Mouse (Mus musculus) embryo, embryonic 11.5 days (tissue): Measurements from ENCODE around the gene Mvp.
A peak's percentile ranks its signal among the peaks of the same experiment; 100 is the strongest.

Experiments used
- DNase-seq: peaks from one replicate; pipeline ENCODE4 v3.0.0-alpha.2; 2012; ENCODE audit warnings: low read depth, low spot score

Mvp gene

DNA sequence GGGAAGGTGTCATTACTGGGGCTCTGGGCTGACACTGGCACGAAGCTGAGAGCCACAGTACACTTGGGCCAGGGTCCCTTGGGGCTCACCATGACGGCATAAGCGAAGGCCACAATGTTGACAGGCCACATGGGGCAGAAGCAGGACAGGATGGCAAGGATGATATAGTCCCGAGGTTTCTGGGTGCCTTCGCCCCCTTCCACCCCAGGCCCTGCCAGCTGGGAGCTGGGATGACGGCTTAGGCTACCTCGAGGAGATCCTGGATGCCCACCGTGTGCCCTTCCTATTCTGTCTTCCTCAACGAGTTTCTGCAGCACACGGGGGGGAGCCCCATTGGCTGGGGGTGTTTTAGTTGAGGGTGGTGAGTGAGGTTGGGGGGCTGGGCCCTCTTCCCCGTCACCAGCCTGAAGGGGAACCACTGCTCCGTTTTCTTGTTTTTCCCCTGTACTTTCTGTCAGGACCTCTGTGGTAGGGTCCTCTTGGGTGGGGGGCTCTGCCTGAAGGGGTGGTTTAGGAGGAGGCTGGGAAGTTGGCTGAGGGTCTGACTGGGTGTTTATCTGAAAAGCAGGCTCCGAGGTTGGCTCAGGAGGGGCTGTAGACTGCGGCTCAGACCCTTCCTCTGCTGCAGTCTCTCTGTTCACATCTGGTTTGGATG lies 5.0 kb upstream of the Mvp start:
- DNase-seq: no peak

DNA sequence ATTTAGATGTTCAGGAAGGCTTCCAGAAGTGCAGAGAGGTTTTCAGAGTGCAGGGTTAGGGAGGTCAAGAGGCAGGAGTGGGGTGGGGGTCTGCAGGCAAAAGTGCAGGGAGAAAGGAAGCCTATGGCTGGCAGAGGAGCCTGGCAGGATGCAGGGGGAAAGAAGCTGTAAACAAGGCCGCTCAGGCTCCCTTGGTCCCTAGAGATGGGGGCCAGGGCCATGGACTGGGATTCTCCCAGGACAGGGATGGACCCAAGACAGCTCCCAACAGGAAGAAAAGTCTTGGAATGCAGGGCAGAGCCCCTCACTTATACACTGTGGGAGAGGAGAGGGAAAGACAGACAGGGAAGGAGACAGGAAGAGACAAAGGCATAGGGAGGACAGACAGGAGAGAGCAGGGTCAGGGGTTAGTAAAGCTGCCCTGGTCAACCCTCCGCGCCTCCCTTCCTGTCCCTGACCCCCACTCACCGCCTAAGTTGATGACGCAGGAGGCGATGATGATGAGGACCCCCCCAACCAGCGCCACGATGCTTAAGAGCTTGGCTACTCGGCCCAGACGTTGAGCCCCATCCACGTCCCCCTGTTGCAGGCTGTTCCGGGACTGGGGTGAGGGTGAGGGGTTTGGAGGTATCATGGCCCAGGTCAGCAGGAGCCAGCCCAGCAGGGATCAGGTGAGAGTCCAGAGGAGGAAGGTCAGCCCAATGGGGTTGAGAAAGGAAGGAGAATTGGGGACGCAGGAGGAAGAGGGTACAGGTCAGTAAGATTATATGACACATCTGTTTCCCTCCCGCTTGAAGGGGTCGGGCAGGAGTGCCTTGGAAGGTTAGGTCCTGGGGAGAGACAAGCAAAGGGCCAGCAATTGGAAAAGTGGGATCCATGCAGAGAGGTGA lies 4.2 kb upstream of the Mvp start:
- DNase-seq: no peak

DNA sequence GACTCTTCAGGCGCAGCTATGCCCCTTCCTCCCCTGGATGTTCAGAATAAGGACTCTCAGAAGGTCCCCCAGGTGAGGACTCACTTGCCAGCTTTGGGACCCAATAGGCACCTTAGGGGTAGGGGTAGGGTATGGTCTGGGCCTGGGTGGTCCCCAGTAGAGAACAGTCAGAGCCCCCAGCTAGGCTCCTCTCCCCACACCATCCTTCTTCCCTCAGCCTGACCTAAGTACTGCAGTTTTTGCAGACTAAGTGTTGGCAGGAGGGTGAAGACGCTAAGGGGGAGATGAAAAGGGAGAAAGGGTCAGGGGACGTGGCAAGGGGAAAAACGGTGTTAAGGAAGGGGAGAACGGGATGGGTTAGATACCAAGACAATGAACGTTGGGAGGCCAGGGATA lies 3.5 kb upstream of the Mvp start:
- no peak for DNase-seq

DNA sequence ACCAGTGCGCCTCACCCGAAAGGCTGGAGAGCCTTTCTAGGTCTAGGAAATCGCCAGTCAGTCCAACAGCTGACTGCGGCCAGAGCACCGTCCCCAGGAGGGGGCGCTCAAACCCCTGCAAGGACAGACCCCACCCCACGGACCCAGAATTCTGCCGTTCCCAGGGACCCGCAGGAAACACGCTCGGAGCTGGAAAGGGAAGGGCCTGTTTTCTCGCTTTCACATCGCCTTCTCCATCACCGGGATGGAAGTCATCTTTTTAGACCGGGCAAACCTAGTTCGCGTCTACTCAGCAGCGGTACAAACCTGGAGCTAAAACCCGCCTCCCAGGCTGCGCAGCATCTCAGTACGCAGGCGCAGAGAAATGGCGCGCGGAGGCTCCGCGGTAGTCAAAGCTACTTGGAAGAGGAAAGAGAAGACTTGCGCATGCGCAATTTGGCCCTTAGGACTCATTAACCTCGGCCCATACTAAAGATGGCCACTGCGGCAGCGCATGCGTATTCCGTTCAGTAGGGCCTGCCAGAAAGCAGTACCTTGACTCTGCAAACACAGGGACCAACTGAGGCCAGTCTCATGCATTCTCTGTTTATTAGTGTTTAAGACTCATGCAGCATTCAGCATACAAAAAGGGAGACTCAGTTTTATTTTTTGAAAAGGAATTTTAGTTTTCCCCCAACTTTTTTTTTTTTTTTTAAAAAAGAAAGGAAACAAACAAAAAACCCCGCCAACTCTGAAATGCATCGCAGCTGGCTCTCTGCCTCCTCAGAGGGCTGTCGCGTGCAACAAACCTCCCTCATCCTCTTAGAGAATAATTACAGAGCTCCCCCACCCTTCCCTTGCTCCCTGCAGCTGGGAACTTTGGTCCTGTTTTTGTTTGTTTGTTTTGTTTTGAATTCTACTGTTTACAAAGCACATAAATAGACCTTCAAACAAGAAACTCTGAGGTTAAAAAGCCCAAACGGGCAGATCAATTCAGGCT lies 2.8 kb upstream of the Mvp start, which contains the start of gene Pagr1a:
TSS of gene Pagr1a (minus strand) at position 382 of the 979 bp plus-strand sequence.
- peak; percentile 100 for DNase-seq

DNA sequence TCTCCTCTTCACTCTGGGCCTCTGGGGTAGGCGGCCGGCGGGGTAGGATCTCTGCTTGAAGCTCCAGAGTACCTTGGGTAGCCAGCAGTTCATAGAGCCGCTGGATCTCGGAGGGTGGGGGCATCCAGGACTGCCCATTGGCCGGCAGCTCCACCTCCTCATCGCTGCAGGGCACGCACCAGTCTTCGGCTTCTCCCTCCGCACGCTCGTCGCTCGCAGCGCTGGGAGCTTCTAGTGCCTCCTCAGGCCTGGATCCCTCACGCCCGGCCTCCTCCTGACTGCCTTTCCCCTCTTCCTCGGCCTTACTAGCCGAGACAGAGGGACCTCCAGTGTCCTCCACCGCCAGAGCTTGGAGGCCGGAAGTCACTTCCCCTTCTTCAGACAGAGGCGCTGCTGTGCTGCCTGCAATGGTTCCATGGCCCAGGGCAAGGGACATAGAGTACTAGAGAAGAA lies 2.1 kb upstream of the Mvp start:
- DNase-seq: no peak

DNA sequence TGATC lies 1.9 kb upstream of the Mvp start, which contains the start of gene Pagr1b:
TSS of gene Pagr1b (minus strand) at position 4 of the 5 bp plus-strand sequence.
- DNase-seq: no peak

DNA sequence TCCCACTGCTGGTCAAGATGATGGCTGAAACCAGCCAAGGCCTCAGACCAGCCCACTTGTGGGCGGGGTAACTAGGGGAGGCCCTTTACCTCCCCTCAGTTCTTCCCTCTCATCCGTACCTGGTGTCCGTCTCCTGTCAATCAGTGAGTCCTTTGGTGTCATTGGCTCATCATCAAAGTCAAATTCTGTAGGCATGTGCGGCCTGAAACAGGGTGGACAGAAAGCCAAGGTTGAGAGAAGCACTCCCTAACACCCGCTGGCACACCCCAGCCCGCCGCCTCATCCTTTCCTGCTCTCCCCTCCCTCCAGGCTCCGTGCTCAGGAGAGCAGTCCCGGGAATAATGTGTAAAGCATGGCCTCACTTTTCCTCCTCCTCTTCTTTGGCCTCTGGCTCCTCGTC lies 1.7 kb upstream of the Mvp start:
- DNase-seq: peak; percentile 35

DNA sequence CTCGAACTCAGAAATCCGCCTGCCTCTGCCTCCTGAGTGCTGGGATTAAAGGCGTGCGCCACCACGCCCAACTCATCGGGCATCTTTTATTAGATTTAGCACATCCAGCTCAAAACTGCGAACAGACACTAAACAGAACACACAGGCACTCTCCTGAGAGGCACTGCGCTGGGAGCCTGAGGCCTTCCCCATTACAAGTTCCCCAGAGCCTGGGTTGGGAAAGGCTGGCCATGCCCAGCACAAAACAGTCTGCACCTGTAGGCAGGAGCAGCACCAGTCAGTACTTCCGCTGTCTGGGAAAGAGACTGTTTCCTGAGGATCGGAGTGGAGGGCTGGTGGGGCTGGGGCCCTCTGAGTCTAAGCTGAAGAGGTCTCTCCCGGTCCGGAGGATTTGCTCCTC lies 572 bp upstream of the Mvp start:
- DNase-seq: no peak

DNA sequence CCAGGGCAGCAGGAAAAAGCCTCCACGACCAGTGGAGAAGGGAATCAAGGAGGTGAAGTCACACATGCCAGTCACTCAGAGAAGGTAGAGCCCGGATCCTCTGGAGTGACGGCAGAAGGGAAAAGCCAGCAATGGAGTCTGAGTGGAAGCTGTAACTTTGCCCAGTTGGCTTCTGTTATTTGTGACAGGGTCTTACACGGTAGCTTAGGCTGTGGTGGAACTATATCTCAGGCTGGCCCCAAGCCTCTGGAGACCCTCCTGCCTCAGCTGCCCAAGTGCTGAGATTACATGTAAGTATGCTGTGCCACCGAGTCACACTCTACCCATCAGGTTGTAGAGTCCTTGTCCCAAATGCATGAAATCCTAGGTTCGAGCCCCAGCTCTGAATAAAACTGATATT lies 1.0 kb downstream of the Mvp start:
- no peak for DNase-seq

DNA sequence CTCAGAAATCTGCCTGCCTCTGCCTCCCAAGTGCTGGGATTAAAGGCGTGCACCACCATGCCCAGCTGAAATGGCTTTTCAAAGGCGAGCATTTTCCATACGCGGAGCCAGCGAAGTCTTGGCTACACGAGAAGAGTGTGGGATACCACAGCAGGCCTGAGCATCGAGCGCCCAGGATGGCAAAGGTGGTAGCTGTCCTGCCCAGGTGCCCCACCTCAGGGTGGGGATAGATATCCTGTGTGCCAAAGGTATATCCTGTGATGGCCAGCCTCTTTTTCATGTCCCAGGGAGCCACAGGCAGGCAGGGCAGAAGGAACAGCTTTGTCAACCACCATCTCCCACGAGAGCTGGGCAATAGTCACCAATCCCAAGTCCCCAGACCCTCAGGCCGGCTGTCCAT lies 1.6 kb downstream of the Mvp start:
- no peak for DNase-seq

DNA sequence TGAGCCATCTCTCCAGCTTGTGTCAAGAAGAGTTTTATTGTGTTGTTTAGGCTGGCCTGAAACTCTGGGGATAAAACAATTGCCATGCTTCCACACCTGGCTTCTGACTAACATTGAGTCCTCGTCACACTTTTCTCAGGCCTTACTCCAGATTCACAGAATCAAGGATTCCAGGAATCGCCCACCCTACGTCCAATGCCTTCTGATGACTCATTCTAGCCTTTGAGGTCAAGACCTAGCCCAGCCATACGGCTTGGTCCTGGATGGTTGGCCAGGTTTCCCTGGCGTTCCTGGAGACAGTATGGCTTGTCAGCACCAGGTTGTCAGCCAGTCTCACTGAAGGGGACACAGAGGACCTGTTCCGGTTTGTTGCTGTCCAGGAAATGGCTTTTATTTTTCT lies 2.0 kb downstream of the Mvp start:
- no peak for DNase-seq

DNA sequence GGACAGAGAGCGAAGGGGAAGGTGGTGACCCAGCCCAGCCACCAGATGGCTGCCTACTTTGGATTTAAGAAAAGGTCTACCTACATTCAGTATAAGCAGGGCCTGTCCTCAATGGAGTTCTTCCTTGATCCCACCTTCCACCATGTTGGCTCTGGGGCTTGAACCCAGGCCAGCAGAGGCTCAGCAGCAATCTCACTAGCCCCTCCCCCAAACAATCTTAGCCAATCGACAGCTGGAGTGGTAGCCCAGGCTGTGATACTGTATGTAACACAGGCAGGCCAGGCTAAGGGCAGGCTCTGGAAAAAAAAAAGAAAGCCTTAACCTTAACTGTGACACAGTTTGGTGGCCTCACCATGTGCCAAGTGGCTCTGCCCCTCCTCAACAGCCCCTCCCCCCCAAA lies 2.7 kb downstream of the Mvp start:
- DNase-seq: no peak

DNA sequence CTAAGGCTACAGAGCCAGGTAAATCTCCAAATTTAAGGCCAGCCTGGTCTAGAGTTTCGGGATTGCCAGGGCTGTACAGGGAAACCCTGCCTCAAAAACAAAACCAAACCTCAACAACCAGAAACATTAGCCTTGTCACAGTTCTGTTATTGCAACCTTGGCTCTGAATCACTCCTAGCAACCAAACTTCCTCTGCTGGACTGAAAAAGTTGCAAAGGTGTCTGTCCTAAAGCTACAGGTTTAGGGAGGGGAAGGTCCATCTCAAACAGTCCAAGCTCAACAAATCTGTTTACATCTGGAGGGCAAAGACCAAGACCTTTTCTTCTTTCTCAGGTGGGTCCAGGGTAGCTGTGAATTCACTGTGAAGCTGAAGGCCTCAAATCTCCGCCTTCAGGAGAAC lies 3.4 kb downstream of the Mvp start:
- DNase-seq: no peak

DNA sequence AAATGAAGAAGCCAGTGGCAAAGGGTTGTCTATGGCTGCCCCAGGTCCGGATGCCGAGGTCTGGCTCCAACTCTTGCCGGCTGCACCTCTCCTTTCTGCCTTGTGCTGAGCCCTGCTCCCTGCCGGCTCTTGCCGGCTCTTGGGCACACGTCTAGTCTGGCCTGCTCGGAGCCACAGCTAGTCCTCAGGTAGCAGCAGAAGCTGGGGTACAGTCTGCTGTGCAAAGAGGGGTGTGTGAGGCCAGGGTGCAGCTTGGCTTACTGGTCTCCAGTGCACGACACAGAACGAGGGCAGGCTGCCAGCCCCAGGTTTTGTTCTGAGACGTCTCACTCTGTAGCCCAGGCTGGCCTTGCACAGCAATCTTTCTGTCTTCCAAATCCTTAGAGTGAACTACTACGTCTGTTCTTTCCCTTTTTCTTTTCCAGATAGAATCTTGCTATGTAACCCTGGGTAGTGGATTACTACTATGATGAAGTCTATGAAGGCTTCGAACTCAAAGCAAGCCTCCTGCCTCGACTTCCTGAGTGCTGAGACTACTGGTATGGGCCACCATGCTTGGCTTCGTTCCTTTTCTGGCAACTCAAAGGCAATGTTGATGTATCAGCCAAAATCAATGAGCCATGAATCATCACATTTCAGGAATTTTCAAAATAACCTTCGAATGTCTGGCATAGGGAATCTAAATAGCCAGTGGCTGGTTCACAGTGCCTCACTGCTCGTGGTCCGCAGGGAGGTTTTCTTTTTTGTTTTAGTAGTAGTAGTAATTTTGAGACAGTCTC lies 4.9 kb downstream of the Mvp start:
- DNase-seq: no peak

DNA sequence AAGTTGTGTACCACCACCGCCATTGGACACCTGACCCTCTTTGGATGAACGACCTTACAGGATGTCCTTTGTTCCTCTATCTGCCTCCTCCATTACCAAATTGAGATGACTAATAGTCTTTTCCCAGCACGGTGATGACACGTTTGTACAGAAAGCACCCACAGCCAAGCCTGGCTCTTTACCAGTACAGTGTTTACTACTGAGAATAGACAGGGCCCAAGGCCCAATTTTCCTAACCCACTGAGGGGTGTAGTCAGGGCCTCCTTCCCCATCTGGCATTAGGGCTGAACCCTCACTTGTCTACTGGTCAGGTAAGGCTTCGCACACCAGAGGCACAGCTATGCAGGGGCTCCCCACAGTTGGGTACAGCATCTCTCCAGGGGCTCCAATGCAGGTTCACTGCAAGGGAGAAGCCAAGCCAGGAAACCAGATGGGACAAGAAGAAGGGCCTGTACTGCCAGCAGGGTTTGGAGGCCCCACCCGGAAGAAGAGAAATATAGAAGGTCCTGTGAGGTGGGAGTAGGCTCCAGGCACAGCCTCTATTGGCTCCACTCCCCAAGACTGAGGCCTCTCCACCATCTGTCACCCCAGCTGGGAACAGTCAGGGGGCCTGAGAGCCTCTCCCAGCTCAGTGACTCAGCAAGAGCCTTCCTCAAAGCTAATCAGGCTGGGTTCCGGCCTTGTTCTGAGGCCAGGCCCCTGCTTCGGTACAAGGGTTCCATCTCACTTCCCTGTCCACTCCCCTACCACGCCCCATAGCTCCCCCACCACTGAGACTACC lies 6.0 kb downstream of the Mvp start:
- DNase-seq: no peak

DNA sequence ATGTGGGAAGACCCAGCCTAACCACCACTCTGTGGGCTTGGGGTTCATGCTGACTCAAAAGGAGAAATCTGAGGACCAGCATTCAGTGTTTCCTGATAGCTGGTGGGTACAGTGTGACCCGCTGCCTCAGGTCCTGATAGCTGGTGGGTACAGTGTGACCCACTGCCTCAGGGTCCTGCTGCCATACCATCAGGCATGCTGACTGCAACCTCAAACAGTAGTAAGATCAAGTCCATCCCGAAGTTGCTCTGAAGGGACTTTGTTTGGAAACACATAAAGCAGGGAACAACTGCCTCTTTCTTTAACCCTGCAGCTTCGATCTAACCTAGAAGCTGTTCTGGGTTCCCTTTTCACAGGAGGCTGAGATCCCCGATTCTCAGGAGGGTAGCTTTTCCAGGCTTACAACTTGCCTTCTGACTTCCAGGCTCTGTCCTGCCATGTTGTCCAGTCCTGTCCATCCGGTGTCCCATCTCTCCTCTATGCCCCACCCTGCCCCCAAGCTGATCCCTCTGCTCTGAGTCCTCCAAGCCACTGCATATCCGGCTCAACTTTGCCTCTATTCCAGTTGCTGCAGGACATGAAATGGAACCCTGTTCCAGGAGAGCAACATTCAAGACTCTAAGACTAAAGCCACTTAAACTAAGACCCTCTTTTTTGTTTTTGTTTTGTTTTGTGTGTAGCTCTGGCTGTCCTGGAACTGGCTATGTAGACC lies 7.0 kb downstream of the Mvp start:
- DNase-seq: no peak

DNA sequence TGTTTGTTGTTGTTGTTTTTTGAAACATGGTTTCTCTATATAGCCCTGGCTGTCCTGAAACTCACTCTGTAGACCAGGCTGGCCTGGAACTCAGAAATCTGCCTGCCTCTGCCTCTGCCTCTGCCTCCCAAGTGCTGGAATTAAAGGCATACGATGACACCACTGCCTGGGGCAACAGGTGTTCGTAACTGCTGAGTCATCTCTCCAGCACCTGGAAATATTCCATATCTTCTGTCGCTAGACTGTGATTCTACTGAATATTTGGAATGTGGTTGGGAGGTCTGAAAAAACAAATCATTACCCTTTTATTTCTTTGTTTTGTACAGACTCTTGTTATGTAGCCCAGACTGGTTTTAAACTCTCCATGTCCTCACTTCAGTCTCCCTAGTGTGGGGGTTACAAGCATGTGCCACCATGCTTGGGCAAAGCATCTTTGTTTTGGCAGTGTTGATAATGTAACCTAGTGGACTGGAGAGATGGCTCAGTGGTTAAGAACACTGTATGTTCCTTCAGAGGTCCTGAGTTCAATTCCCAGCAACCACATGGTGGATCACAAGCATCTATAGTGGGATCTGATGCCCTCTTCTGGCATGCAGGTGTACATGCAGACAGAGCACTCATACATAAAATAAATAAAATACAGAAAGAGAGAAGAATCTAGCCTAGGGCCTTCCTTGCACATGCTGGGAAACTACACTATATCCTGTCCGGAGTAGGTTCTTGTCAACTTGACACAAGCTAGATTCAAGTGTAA lies 10.1 kb downstream of the Mvp start:
- DNase-seq: no peak

DNA sequence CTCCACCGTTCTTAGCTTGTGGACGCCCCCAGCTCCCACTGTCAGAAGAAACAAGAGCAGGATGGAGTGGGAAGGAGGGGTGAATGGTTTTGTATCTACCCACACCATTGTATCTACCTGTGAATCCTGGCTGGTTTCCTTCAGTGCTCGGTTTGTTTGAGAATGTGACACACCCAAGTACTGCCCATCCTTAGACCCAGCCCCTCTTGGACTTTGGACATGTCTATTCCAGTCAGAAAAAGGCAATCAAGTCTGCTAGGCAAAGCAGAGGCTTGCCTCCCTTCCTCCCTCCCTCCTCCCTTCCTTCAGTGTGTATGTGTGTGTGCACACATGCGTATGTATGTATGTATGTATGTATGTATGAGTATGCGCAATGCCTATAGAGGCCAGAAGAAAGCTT lies 10.8 kb downstream of the Mvp start:
- no peak for DNase-seq

DNA sequence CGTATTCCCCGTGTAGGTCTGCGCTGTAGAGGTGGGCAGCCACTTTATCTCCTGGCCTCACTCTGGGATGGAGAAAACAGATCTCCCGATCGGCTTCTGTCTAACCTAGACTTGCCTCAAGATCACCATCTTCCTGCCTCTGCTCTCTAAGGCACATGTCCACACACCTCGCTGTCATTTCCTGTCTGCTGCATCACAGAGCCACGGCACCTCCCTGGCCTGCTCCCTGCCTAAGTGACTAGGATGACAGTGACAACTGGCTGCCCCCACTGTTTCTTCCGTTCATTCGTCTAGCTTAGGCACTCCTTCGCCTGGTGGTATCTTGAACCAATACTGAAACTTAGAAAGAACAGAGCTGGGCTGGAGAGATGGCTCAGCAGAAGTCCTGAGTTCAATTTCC lies 14.9 kb downstream of the Mvp start:
- no peak for DNase-seq

DNA sequence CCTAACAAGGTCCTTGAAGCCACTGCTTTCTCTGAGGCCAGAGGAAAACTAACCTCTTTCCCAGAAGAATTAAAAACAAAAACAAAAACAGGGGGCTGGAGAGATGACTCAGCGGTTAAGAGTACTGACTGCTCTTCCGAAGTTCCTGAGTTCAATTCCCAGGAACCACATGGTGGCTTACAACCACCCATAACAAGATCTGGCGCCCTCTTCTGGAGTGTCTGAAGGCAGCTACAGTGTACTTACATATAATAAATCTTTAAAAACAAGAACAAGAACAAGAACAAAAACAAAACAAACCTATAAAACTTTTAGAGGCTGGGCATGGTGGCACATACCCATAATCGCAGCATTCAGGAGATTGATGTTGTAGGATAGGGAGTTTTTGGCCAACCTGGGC lies 18.0 kb downstream of the Mvp start:
- no peak for DNase-seq
